Mouse (Mus musculus): Measurements from ENCODE around the gene Krtap4-7.
A peak's percentile ranks its signal among the peaks of the same experiment; 100 is the strongest.
"Not testable (repeated sequence)": the region's sequence is repeated elsewhere in the genome, so short reads cannot be mapped to it uniquely, and the experiment has no call there.

The Krtap4-7 gene

DNA sequence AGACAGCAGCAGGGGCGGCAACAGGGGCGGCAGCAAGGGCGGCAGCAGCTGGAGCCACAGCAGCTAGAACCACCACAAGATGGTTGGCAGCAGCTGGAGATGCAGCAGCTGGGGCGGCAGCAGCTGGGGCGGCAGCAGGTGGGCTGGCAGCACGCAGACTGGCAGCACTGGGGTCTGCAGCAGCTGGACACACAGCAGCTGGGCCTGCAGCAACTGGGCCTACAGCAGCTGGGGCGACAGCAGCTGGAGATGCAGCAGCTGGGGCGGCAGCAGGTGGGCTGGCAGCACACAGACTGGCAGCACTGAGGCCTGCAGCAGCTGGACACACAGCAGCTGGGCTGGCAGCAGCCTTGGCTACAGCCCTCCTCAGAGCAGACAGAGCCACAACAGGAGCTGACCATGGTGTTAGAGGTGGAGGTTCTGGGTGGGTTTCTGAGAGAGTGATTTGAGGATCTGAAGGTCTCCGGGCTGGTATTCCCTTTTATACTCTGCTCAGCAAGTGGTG is at the start of gene Krtap4-7:
TSS of gene Krtap4-7 (minus strand) at position 455 of the 505 bp plus-strand sequence.
- not testable (repeated sequence) for DNase-seq (ENCODE audit: low read depth, low spot score)

GRCm38 (mm10) chr11:99690463-99690862 is 46.6 kb upstream of the Krtap4-7 start, which contains the start of gene Gm14190:
Gm14190 (minus strand) TSS chr11:99690740.
- no peak for DNase-seq (ENCODE audit: low read depth, low spot score)

GRCm38 (mm10) chr11:99685235-99685634 is 41.3 kb upstream of the Krtap4-7 start:
- not testable (repeated sequence) for DNase-seq (ENCODE audit: low read depth, low spot score)

GRCm38 (mm10) chr11:99683481-99683880 is 39.6 kb upstream of the Krtap4-7 start:
- no peak for DNase-seq (ENCODE audit: low read depth, low spot score)

DNA sequence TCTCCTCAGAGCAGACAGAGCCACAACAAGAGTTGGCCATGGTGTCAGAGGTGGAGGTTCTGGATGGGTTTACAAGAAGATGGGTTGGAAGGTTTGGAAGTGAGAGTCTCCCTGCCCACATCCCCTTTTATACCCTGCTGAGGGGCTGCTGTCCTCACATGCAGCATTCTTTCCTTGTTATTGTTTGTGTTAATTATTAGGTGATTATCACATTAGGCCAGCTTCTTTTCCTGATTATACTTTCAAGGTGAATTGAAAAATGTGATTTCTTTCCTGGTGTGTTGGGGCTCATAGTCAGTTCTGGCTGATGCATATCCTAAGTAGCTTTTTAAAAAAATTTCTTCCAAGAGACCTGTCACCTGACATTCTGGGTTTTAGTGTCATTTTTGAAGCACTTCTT is 22.0 kb upstream of the Krtap4-7 start, which contains the start of gene Krtap4-6:
TSS of gene Krtap4-6 (minus strand) at position 101 of the 400 bp plus-strand sequence.
- DNase-seq (ENCODE audit: low read depth, low spot score) = no peak

- DNase-seq (ENCODE audit: low read depth, low spot score) = no peak
Observed at GRCm38 (mm10) chr11:99662802-99663201, 18.9 kb upstream of the Krtap4-7 start.

DNA sequence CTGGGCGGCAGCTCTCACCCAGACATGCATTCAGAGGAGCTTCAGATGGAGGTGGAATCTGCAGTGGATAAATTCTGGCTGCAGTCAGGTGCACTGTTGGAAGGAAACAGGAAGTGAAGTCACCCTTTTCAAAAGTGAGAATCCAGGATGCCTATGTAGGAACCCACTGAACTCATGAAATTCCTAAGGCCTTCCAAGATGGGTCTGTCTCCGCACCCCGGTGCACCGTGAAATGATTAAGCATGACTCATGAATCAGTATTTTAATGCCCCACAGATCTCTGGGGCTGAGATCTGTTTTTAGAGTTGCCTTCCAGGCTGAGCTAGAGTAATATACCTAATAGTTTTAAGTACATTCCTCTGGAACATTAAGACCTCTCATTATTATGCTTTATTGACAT is 15.4 kb upstream of the Krtap4-7 start:
- peak; percentile 16 for DNase-seq (ENCODE audit: low read depth, low spot score)

GRCm38 (mm10) chr11:99658467-99659010 is 14.7 kb upstream of the Krtap4-7 start, which contains the start of gene Gm11563:
Gm11563 (minus strand) TSS chr11:99658960.
- peak; percentile 10 for DNase-seq (ENCODE audit: low read depth, low spot score)

GRCm38 (mm10) chr11:99657051-99657450 is 13.2 kb upstream of the Krtap4-7 start:
- peak; percentile 82 for DNase-seq (ENCODE audit: low read depth, low spot score)

DNA sequence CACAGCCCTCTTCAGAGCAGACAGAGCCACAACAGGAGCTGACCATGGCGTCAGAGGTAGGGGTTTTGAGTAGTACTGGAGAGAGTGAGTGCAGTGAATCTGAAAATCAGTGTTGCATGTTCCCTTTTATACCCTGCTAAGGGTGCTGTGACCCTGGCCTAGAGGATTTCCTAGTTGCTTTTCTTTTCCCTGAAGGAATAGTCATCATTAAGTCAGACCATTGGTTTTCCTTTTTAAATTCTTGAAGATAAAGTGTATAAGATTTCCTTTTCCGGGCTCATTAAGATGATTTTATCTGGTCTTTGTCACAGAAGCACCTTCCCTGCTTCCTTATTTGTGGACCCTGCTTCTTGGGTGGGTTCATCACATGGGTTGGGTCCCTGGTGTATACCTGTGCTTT is 6.2 kb upstream of the Krtap4-7 start, which contains the start of gene Gm11555:
TSS of gene Gm11555 (minus strand) at position 101 of the 400 bp plus-strand sequence.
- DNase-seq (ENCODE audit: low read depth, low spot score) = no peak

- no peak for DNase-seq (ENCODE audit: low read depth, low spot score)
Observed at GRCm38 (mm10) chr11:99646444-99646843, 2.6 kb upstream of the Krtap4-7 start.

DNA sequence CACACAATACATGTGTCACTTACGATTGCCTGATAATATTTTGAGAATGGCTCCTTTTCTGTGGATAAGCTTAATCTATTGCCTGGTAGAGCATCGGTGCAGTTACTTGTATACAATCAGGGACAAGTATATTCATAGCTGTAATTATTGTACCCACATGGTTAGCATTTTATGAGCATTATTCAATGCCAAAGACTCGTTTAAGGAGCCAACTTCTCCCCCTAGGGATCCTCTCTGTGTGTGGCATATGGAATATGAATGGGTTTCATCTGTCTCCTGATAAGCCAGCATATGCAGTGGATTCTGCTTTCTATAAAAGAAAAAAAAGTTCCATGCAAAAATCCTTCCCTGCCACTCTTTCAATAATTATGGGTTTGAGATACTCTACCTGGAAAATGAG is 462 bp upstream of the Krtap4-7 start:
- no peak for DNase-seq (ENCODE audit: low read depth, low spot score)

- DNase-seq (ENCODE audit: low read depth, low spot score) = no peak
Observed at GRCm38 (mm10) chr11:99640926-99641325, 3.0 kb downstream of the Krtap4-7 start.

DNA sequence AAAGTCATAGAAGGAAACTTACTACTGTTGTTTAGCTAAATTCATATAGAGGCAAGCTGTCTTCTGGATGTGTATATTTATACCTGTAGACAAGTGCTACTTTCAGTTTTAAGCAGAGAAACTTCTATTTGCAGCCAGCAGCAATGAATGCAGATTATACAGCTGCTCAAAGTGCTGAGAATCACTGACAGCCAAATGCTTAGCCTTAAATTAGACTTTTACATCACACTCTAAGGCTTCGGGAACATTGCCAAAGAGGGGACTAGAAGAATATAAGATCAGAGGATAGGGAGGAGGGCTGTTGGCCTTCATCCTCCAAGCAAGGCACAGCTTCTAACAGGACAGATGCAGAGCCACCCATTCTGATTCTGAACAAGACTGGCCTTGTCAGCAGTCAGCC is 6.8 kb downstream of the Krtap4-7 start:
- no peak for DNase-seq (ENCODE audit: low read depth, low spot score)

DNA sequence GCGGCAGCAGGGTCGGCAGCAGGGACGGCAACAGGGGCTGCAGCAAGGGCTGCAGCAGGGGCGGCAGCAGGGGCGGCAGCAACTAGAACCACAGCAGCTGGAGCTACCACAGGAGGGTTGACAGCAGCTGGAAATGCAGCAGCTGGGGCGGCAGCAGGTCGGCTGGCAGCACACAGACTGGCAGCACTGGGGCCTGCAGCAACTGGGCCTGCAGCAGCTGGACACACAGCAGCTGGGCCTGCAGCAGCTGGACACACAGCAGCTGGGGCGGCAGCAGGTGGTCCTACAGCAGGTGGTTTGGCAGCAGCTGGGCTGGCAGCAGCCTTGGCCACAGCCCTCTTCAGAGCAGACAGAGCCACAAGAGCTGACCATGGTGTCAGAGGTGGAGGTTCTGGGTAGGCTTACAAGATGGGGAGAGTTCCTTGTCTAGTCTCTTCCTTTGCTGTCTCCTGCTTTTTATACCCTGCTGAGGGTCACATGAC is 9.2 kb downstream of the Krtap4-7 start, which contains the start of gene Krtap4-2:
TSS of gene Krtap4-2 (minus strand) at position 432 of the 482 bp plus-strand sequence.
- DNase-seq (ENCODE audit: low read depth, low spot score) = no peak

- no peak for DNase-seq (ENCODE audit: low read depth, low spot score)
Observed at GRCm38 (mm10) chr11:99633293-99633692, 10.6 kb downstream of the Krtap4-7 start.

DNA sequence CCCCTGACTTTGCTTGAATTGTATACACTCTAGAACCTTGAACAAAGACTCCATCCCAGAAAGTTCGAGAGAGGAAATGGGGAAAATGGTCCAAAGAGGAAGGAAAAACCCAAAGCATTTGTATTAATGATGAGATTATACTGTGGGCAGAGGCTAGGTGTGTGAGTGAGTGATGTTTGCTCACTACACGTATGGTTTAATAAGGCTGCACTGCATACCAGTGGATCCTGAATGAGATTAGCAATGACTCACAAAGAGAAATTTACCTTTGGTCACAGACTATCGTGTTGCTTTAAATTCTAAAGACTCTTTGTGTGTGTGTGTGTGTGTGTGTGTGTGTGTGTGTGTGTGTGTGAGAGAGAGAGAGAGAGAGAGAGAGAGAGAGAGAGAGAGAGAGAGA is 13.0 kb downstream of the Krtap4-7 start:
- no peak for DNase-seq (ENCODE audit: low read depth, low spot score)

- no peak for DNase-seq (ENCODE audit: low read depth, low spot score)
Observed at GRCm38 (mm10) chr11:99628138-99628537, 15.8 kb downstream of the Krtap4-7 start, which contains the start of gene Krtap4-1. Krtap4-1 (minus strand) TSS chr11:99628238.

GRCm38 (mm10) chr11:99620335-99620734 is 23.6 kb downstream of the Krtap4-7 start, which contains the start of gene Gm11562:
Gm11562 (minus strand) TSS chr11:99620435.
- DNase-seq (ENCODE audit: low read depth, low spot score) = no peak

DNA sequence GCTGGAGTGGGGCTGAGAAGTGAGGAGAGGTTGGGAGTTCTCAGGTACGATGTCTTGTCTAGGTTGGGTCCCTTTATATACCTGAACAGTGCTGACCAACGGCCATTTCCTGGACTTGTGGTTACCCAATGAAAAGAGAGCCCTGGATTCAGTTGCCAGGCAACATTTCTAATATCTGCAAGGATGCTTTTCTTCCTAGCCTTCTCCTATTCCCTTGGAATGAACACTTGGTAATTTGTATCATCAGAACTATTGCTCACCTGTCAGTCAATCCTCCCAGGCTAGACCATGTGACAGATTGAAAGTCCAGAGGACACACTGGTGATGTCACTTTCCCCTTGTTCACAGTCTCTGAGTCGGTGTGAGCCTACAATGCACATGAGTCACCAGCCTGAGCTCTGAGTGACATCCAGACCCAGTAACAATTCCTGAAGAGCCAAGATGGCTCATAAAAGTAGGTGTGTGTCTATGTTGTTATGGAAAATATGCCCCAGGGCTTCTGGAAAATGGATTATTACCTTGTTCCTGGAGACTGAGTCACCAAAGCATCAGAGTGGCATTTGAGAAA is 29.0 kb downstream of the Krtap4-7 start, which contains the start of gene Krtap2-4:
TSS of gene Krtap2-4 (minus strand) at position 51 of the 568 bp plus-strand sequence.
- DNase-seq (ENCODE audit: low read depth, low spot score) = no peak

DNA sequence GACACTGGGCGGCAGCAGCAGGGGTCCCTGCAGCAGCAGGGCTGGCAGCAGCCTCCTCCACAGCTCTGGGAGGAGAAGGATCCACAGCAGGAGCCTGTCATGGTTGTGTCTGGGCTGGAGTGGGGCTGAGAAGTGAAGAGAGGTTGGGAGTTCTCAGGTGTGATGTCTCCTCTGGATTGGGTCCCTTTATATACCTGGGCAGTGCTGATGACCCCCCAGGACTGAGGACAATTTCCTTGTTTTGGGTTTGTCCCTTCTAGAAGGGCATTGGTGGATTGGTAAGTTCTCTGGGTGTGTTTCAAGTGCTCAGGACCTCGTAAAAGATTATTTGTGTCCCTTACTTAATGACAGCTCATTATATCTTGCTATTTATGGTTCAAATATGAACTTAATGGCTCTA is 33.8 kb downstream of the Krtap4-7 start, which contains the start of gene Gm11937:
TSS of gene Gm11937 (minus strand) at position 101 of the 400 bp plus-strand sequence.
- not testable (repeated sequence) for DNase-seq (ENCODE audit: low read depth, low spot score)

DNA sequence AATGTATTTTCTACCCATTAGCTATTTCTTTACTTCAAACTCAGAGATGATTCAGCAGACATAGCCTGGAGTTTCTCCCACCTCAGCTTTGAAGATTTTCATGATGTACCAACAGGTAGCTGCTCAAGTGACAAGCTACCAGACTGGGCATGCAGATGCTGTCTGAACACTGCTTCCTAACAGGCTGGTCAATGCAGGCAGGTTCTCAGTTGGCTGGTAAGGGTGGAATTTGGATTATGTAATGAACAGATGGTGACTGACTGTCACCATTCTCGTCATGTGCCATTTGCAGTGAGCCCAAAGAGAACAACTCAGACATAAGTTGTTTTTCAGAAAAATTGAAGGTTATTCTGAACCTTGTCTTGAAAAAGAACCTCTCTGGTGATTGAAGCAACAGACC is 34.8 kb downstream of the Krtap4-7 start:
- no peak for DNase-seq (ENCODE audit: low read depth, low spot score)
